Mouse (Mus musculus) CH12.LX (cell line): ENCODE measurements around the gene 1700020A23Rik.

ENCODE experiments used
- CTCF ChIP-seq, 2 experiments: IDR thresholded peaks in 1 of 2; conservative IDR thresholded peaks in 1 of 2; 2 replicates each; pipeline ENCODE4 v1.5.1; 2011 to 2012; ENCODE audit warnings: low read depth in 2 of 2, low read length in 2 of 2, improper control_type of control experiment in 1 of 2, inconsistent platforms in 1 of 2, mild to moderate bottlenecking in 1 of 2, moderate library complexity in 1 of 2
- E2F4 ChIP-seq: IDR thresholded peaks from 2 replicates; pipeline ENCODE4 v1.6.1; 2011; ENCODE audit warnings: low read depth, low read length, improper control_type of control experiment; ENCODE audit not compliant: insufficient replicate concordance
- HCFC1 ChIP-seq: IDR thresholded peaks from 2 replicates; pipeline ENCODE4 v1.6.1; 2012; ENCODE audit warnings: low read depth, mild to moderate bottlenecking, inconsistent platforms, low read length, improper control_type of control experiment
- IRF4 ChIP-seq: IDR thresholded peaks from 2 replicates; pipeline ENCODE4 v1.6.1; 2014; ENCODE audit warnings: low read depth, mild to moderate bottlenecking, inconsistent platforms, low read length, improper control_type of control experiment
- JUN ChIP-seq: IDR thresholded peaks from 2 replicates; pipeline ENCODE4 v1.6.1; 2011; ENCODE audit warnings: low read depth, mild to moderate bottlenecking, low read length, improper control_type of control experiment, moderate library complexity; ENCODE audit not compliant: insufficient read depth
- KAT2A ChIP-seq: IDR thresholded peaks from 2 replicates; pipeline ENCODE4 v1.6.1; 2012; ENCODE audit warnings: low read length, improper control_type of control experiment, inconsistent platforms; ENCODE audit not compliant: insufficient replicate concordance
- MAX ChIP-seq: IDR thresholded peaks from 2 replicates; pipeline ENCODE4 v1.6.1; 2011; ENCODE audit warnings: low read length, improper control_type of control experiment
- MXI1 ChIP-seq: IDR thresholded peaks from 2 replicates; pipeline ENCODE4 v1.6.1; 2011; ENCODE audit warnings: mild to moderate bottlenecking, low read depth, low read length, improper control_type of control experiment
- POLR2A ChIP-seq: IDR thresholded peaks from 2 replicates; pipeline ENCODE4 v1.6.1; 2011; ENCODE audit warnings: low read depth, mild to moderate bottlenecking, improper control_type of control experiment, low read length
- SIN3A ChIP-seq: IDR thresholded peaks from 2 replicates; pipeline ENCODE4 v1.6.1; 2012; ENCODE audit warnings: low read length, improper control_type of control experiment, inconsistent platforms
- USF1 ChIP-seq: IDR thresholded peaks from 2 replicates; pipeline ENCODE4 v1.6.1; 2014; ENCODE audit warnings: low read depth, mild to moderate bottlenecking, inconsistent platforms, low read length, improper control_type of control experiment
- ZC3H11A ChIP-seq: IDR thresholded peaks from 2 replicates; pipeline ENCODE4 v1.6.1; 2012; ENCODE audit warnings: low read depth, mild to moderate bottlenecking, inconsistent platforms, low read length, improper control_type of control experiment
- ZMIZ1 ChIP-seq: IDR thresholded peaks from 2 replicates; pipeline ENCODE4 v1.6.1; 2012; ENCODE audit warnings: low read depth, mild to moderate bottlenecking, inconsistent platforms, low read length, improper control_type of control experiment

DNA sequence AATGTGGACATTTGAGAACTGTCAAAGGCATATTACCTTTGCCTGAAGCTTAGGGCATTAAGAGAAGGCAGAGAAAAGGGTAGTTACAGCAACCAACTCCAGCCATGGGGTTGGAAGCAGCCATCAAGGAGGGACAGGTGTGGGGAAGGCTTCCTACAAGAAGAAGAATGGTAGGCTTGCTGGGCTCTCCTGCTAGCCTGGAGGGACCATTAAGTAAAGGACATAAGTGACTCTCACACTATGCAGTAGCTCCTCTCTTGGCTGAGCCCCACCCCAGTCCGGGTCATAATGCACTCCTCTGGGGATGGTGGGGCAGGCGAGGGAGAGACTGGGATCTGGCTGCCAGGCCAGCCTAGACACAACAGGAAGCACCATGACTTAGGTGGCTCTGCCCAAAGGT is 1.1 kb downstream of the 1700020A23Rik start, which contains the start of gene Tmem239:
- TF ChIP-seq JUN (no peak), POLR2A (no peak), MAX (no peak), USF1 (no peak), ZC3H11A (no peak), KAT2A (no peak), CTCF (conservative IDR thresholded peaks at IDR 0.05 in 1 of 2, IDR thresholded peaks at IDR 0.05 in 1 of 2; ENCODE audit: low read depth in 2 of 2, low read length in 2 of 2) (no peak), SIN3A (no peak), HCFC1 (no peak), IRF4 (no peak), MXI1 (no peak), E2F4 (no peak), ZMIZ1 (no peak)
